Mouse (Mus musculus): ENCODE results near the gene Atp13a5.

Atp13a5 gene

GRCm38 (mm10) chr16:29205581-29205980, 173.0 kb downstream of the Atp13a5 start:
- in situ Hi-C loops (cut with MboI, MseI), result no loop called here

GRCm38 (mm10) chr16:29204875-29205274, 173.7 kb downstream of the Atp13a5 start:
- in situ Hi-C loops (cut with MboI, MseI), result no loop called here

DNA sequence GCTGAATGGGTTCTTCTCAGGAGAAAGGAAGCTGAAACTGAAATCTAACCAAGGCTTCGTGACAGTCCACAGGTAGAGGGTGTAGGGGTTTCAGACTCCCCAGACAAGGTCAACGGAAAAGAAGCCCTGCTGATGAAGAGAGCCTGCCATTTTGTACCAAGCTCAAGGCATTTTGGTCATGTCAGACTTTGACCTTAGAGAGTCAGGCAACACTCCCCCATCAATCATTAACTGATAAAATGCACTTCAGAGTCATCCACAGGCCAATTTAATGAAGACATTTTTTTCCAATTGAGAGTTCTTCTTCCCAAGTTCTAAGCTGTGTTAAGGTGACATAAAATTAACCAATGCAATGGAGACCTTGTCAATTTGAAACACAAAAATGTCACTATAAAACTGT, 177.4 kb downstream of the Atp13a5 start:
- in situ Hi-C loops (cut with MboI, MseI), result no loop called here

- in situ Hi-C loops (cut with MboI, MseI), result no loop called here
Measured at GRCm38 (mm10) chr16:29198461-29198860, 180.1 kb downstream of the Atp13a5 start.

DNA sequence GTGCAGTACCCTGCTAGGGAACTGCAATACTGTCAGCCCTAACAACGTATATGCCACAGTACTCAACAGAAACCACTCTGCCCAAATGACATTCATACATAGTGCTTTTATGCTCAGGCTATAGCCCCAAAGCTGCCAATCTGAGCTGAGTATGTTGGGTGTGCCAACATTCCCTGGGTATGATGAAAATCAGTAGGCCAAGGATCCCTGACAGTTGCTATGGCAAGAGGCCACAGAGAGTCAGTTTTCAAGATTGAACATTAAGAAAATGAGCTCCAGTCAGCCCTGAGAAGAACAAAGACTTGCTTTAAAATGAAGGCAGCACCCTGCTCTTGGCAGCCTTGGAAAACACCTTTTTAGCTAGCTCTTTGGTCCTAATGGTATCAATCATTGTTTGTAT, 183.4 kb downstream of the Atp13a5 start:
- in situ Hi-C loops (cut with MboI, MseI), result no loop called here

DNA sequence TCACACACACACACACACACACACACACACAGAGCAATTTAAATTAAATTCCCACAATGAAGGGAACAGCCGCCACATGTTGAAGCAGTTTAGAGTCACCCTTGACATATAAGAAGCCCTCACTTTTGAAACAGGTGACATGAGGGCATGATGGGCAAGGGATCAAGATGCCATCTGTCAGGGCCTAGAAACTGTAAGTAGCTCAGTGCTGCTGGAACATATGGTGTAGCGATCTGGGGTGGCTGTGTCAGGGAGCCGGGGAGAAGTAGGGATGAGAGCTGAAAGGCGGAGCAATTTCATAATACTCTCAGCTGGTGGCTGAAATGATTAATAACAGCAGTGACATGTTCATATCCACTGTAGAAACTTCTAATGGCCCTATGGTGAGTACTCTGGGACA, 184.6 kb downstream of the Atp13a5 start:
- in situ Hi-C loops (cut with MboI, MseI), result no loop called here

GRCm38 (mm10) chr16:29192911-29193310, 185.6 kb downstream of the Atp13a5 start:
- in situ Hi-C loops (cut with MboI, MseI), result no loop called here
